Mouse (Mus musculus) liver, embryonic 14.5 days (tissue): ENCODE data around the gene Prkar2b. TPM values are rescaled to one million over a fixed set of nuclear protein-coding genes. Genes with fewer than 3 reads are reported as not detected.

ENCODE experiments used
- ATAC-seq: fragments of 200-750 bp; cut with Nextera tagmentation; 2 replicates; pipeline ENCODE4 v1.8.0; 2017; ENCODE audit warnings: moderate number of reproducible peaks, mild to moderate bottlenecking, moderate library complexity; ENCODE audit not compliant: insufficient read depth
- DNase-seq, 3 experiments: peaks; one replicate each; pipeline ENCODE4 v3.0.0-alpha.2; 2012 to 2013; ENCODE audit warnings: low read depth in 3 of 3, low spot score in 3 of 3
- H3K27ac ChIP-seq: fragments of 300-500 bp; sonication (generic); 2 replicates; pipeline ENCODE4 v1.5.1; 2014; ENCODE audit warnings: moderate library complexity, mild to moderate bottlenecking, control low read depth, inconsistent platforms
- H3K27me3 ChIP-seq: fragments of 300-500 bp; sonication (generic); 2 replicates; pipeline ENCODE4 v1.6.1; 2014; ENCODE audit warnings: mild to moderate bottlenecking, low read length, moderate library complexity; ENCODE audit not compliant: control insufficient read depth, insufficient read depth
- H3K36me3 ChIP-seq: fragments of 300-500 bp; sonication (generic); replicated peaks from 2 replicates; pipeline ENCODE4 v1.6.1; 2014; ENCODE audit warnings: low read depth; ENCODE audit not compliant: control insufficient read depth, insufficient read depth
- H3K4me1 ChIP-seq, 2 experiments: fragments of 200-500 bp in 1 of 2; fragments of 300-500 bp in 1 of 2; sonication (generic) in 1 of 2; replicated peaks; 2 replicates each; pipeline ENCODE4 v1.6.1; 2012 to 2014; ENCODE audit warnings: antibody characterized with exemption in 1 of 2, inconsistent platforms in 1 of 2, low read length in 1 of 2; ENCODE audit not compliant: control insufficient read depth in 2 of 2, insufficient read depth in 2 of 2
- H3K4me2 ChIP-seq: fragments of 300-500 bp; sonication (generic); 2 replicates; pipeline ENCODE4 v1.6.1; 2014; ENCODE audit warnings: low read depth, mild to moderate bottlenecking, control low read depth, moderate library complexity
- H3K4me3 ChIP-seq, 2 experiments: fragments of 200-500 bp in 1 of 2; fragments of 300-500 bp in 1 of 2; sonication (generic) in 1 of 2; 2 replicates each; pipeline ENCODE4 v1.5.1; 2012 to 2014; ENCODE audit warnings: low read depth in 2 of 2, low read length in 2 of 2, mild to moderate bottlenecking in 2 of 2, control low read depth in 1 of 2, inconsistent platforms in 1 of 2, moderate library complexity in 1 of 2; ENCODE audit not compliant: insufficient read depth in 1 of 2
- H3K9ac ChIP-seq: fragments of 300-500 bp; sonication (generic); replicated peaks from 2 replicates; pipeline ENCODE4 v1.6.1; 2014; ENCODE audit warnings: mild to moderate bottlenecking, control low read depth, moderate library complexity
- H3K9me3 ChIP-seq: fragments of 300-500 bp; sonication (generic); 2 replicates; pipeline ENCODE4 v1.6.1; 2016; ENCODE audit warnings: low read length, mixed read lengths; ENCODE audit not compliant: control insufficient read depth
- CTCF ChIP-seq: IDR thresholded peaks from 2 replicates; pipeline ENCODE4 v1.5.1; 2016; ENCODE audit warnings: antibody characterized with exemption, low read depth, control low read depth
- EP300 ChIP-seq: IDR thresholded peaks from 2 replicates; pipeline ENCODE4 v1.6.1; 2016; ENCODE audit warnings: antibody characterized with exemption, low read depth
- whole genome bisulfite sequencing: fragments of 180-500 bp; shearing (Covaris S2); extraction: QIAGEN DNeasy Blood & Tissue Kit; methylation state at CpG from one replicate; pipeline ENCODE4 v1.1.7; 2014; ENCODE audit not compliant: insufficient replicate concordance; 5-methylcytosine and 5-hydroxymethylcytosine counted together
- polyA plus RNA-seq, 2 experiments: library from polyadenylated mRNA; depleted of rRNA in 1 of 2; stranded (reverse) in 1 of 2; unstranded in 1 of 2; fragments of >200 nt; fragmentation: Nextera tagmentation in 1 of 2; extraction: Ambion mirVana in 1 of 2; gene quantifications; 2 replicates each; pipeline versions ENCODE4 v1.2.1 to v1.2.3; 2012 to 2014

The Prkar2b gene
- polyA plus RNA-seq, 2 experiments = 41.3 to 89.6 TPM

DNA sequence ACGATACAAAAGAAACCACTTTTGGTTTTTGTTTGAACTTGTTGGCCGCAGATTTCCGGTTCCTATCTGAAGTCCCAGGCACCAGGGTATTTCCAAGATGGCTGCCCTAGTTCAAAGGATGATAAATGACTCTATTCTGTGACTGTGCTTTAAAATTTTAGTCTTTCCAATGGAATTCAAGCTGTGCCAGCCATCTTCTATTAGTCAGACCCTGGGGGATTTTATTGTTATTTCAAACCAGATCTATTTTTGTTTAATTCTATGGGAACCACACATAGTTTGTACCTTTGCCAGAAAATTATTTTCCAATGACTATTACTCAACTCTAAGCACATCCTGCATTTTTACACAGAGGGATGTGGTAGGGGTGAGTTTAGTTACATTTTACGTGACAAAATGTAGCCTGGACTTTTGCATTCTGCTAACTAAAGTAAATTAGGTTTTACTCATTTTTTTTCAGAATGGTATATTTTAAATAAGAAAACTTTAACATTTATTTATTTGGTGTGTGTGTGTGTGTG, 38.6 kb upstream of the Prkar2b start:
- H3K4me3 ChIP-seq = no peak overlapping the region
- ATAC-seq (no peak), DNase-seq (no peak)
- no peak overlapping the region for H3K27ac ChIP-seq
- peaks cover 42% of the 10 kb centered on the region for H3K36me3 ChIP-seq
- H3K27me3 ChIP-seq = no peaks in the 10 kb centered on the region
- no peaks in the 10 kb centered on the region for H3K9me3 ChIP-seq
- H3K4me2 ChIP-seq = no peak overlapping the region
- TF ChIP-seq CTCF (no peak), EP300 (no peak)
- H3K9ac ChIP-seq = no peak overlapping the region
- H3K4me1 ChIP-seq = peaks cover 51% of the 10 kb centered on the region in 2 experiments
- WGBS = 68% methylated on average over 4 of the region's 4 CpGs

DNA sequence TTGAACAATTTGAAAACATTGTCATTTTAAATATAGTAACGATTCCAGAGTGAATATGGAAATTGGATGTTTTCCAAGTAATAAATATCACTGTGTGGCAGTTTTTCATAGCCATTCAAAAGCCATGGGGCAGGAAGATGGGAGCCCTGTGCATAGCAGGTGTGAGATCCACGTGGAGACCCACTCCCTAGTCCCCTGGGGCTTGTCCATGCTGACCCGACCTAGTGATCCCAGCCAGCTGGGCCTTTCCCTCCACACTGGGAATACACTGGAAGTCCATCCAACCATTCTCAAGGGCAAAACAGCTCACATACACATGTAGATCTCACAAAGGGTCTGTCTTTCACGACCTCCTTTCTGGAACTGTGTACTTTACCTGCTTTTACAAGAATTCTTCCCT, 37.5 kb upstream of the Prkar2b start:
- TF ChIP-seq CTCF = no peak
- TF ChIP-seq EP300 = no peak
- 72% methylated on average over 4 of the region's 4 CpGs for WGBS
- DNase-seq = no peak
- peaks cover 44 to 48% of the 10 kb centered on the region in 2 experiments for H3K4me1 ChIP-seq
- peaks cover 39% of the 10 kb centered on the region for H3K36me3 ChIP-seq
- ATAC-seq = no peak
- H3K27me3 ChIP-seq = no peaks in the 10 kb centered on the region
- H3K4me3 ChIP-seq = no peak overlapping the region
- H3K9me3 ChIP-seq = no peaks in the 10 kb centered on the region
- no peak overlapping the region for H3K4me2 ChIP-seq
- peak overlapping the region; percentile 16; the same call in 1 of the 2 replicates for H3K27ac ChIP-seq
- no peak overlapping the region for H3K9ac ChIP-seq

DNA sequence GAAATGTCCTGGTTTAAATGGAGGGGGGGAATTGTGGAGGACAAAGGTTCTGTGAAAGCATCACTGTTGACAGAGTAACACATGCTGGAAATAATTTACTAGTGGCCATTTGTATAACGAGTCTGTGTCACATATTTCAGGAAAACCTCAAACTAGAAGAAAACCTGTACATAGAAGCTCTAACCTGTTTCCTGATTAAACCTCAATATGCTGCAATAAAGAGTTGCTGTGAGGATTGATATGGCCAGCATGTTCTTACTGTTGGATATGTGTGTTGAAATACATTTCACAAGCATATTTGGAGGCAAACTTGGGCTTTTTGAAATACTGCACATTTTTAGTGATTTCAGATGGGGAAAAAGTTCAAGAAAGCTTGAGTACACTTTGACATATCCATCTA, 36.0 kb upstream of the Prkar2b start:
- ATAC-seq = no peak
- H3K4me2 ChIP-seq = no peak overlapping the region
- H3K27ac ChIP-seq = no peak overlapping the region
- peaks cover 29 to 34% of the 10 kb centered on the region in 2 experiments for H3K4me1 ChIP-seq
- DNase-seq = no peak
- TF ChIP-seq EP300 (no peak), CTCF (no peak)
- WGBS = 30% methylated on average over 1 of the region's 1 CpGs
- H3K27me3 ChIP-seq = no peaks in the 10 kb centered on the region
- H3K9me3 ChIP-seq = no peaks in the 10 kb centered on the region
- no peak overlapping the region for H3K9ac ChIP-seq
- H3K4me3 ChIP-seq = no peak overlapping the region
- H3K36me3 ChIP-seq = peaks cover 24% of the 10 kb centered on the region

DNA sequence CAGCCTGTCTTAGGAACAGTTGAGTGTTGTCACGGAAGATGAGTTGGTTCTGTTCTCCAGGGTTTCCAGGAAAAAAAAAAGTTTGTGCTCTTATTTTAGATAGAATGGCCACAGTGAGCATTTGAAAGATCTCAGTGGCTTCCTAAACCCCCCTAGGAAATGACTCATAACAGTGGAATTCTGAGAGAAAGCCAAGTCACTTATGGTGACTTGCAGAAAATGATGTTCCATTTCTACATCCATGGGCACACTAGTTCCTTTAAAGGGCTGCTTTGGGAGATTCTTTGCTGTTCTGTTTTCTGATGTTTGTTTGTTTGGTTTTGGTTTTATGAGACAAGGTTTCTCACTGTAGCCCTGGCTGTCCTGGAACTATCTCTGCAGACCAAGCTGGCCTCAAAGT, 34.1 kb upstream of the Prkar2b start:
- no peak for ATAC-seq
- TF ChIP-seq EP300 (no peak), CTCF (no peak)

DNA sequence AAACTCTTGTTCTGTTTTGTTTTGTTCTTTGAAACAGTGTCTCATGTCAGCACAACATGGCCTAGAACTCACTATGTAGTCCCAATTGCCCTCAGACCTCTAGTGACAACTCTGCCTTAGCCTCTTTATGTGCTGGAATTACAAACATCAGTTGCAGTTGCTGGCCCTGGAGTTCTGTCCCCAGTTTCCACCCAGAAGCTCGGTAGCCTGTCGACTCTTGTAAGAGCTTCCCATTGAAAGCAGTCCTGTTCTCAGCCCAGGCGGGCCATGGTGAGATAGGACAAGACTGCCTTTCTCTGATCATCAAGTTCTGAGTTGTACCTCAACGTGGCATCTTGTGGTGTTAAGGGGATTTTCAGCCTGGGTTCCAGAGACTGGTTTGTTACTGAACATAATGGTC, 31.4 kb upstream of the Prkar2b start:
- H3K27ac ChIP-seq = no peak overlapping the region
- no peak overlapping the region for H3K4me3 ChIP-seq
- peaks cover 2% of the 10 kb centered on the region; the same call in 1 of the 2 replicates for H3K9me3 ChIP-seq
- no peak for TF ChIP-seq CTCF
- no peak for TF ChIP-seq EP300
- no peak for DNase-seq
- H3K36me3 ChIP-seq = peaks cover 8% of the 10 kb centered on the region
- H3K4me2 ChIP-seq = no peak overlapping the region
- no peaks in the 10 kb centered on the region for H3K27me3 ChIP-seq
- 83% methylated on average over 4 of the region's 4 CpGs for WGBS
- ATAC-seq = no peak
- H3K9ac ChIP-seq = no peak overlapping the region
- peaks cover 14 to 26% of the 10 kb centered on the region in 2 experiments for H3K4me1 ChIP-seq

More for the DNA sequence above, 34.1 kb upstream of the Prkar2b start:
- Histone ChIP-seq H3K9ac (peak overlapping the region; percentile 25), H3K9me3 (peaks cover 2% of the 10 kb centered on the region; the same call in 1 of the 2 replicates), H3K4me3 (no peak overlapping the region), H3K4me2 (no peak overlapping the region), H3K36me3 (peaks cover 14% of the 10 kb centered on the region), H3K27ac (peak overlapping the region; percentile 51), H3K4me1 (peaks cover 14 to 25% of the 10 kb centered on the region in 2 experiments), H3K27me3 (no peaks in the 10 kb centered on the region)
- DNase-seq = no peak
- WGBS = 41% methylated on average over 1 of the region's 1 CpGs
